Mouse (Mus musculus): ENCODE results near the gene Ergic1.

- TF ChIP-seq CTCF (IDR thresholded peaks at IDR 0.05; ENCODE audit: low read depth, low read length) (no peak), POLR2A (IDR thresholded peaks at IDR 0.05; ENCODE audit: borderline replicate concordance, low read depth, low read length) (no peak)
These were observed 53.0 kb downstream of the Ergic1 start for GRCm38 (mm10) chr17:26614286-26614685.
